Mouse (Mus musculus) retina, adult 2 months (tissue): ENCODE measurements around the gene Rb1.

Experiments used
- DNase-seq: peaks from one replicate; pipeline ENCODE4 v3.0.0-alpha.2; 2012; ENCODE audit warnings: low read depth, low spot score

Rb1 gene

GRCm38 (mm10) chr14:73325456-73326381 lies at the start of gene Rb1:
Gene Rb1 (minus strand): TSS chr14:73325822.
- peak; percentile 71 for DNase-seq

GRCm38 (mm10) chr14:73374315-73374890 lies 48.8 kb upstream of the Rb1 start:
- no peak for DNase-seq

GRCm38 (mm10) chr14:73373606-73374005 lies 48.0 kb upstream of the Rb1 start:
- no peak for DNase-seq

GRCm38 (mm10) chr14:73372990-73373389 lies 47.4 kb upstream of the Rb1 start:
- DNase-seq = no peak

- no peak for DNase-seq
These were observed 46.0 kb upstream of the Rb1 start for GRCm38 (mm10) chr14:73371577-73371976.

- DNase-seq = no peak
These were observed 45.2 kb upstream of the Rb1 start for GRCm38 (mm10) chr14:73370695-73371372.

- no peak for DNase-seq
These were observed 44.6 kb upstream of the Rb1 start for GRCm38 (mm10) chr14:73370078-73370670.

GRCm38 (mm10) chr14:73369634-73370033 lies 44.0 kb upstream of the Rb1 start:
- no peak for DNase-seq

- no peak for DNase-seq
These were observed 43.3 kb upstream of the Rb1 start for GRCm38 (mm10) chr14:73368966-73369365.

GRCm38 (mm10) chr14:73368221-73368620 lies 42.6 kb upstream of the Rb1 start:
- DNase-seq = no peak

- no peak for DNase-seq
These were observed 40.7 kb upstream of the Rb1 start for GRCm38 (mm10) chr14:73366278-73366677.

- no peak for DNase-seq
These were observed 38.2 kb upstream of the Rb1 start for GRCm38 (mm10) chr14:73363782-73364181.

GRCm38 (mm10) chr14:73354700-73355099 lies 29.1 kb upstream of the Rb1 start:
- no peak for DNase-seq

GRCm38 (mm10) chr14:73351118-73351517 lies 25.5 kb upstream of the Rb1 start:
- DNase-seq = no peak

GRCm38 (mm10) chr14:73350029-73350428 lies 24.4 kb upstream of the Rb1 start:
- no peak for DNase-seq

- no peak for DNase-seq
These were observed 23.5 kb upstream of the Rb1 start for GRCm38 (mm10) chr14:73349061-73349670.

GRCm38 (mm10) chr14:73347302-73347701 lies 21.7 kb upstream of the Rb1 start:
- no peak for DNase-seq

- DNase-seq = no peak
These were observed 20.0 kb upstream of the Rb1 start for GRCm38 (mm10) chr14:73345614-73346013.

GRCm38 (mm10) chr14:73340051-73340755 lies 14.6 kb upstream of the Rb1 start:
- DNase-seq = no peak

- DNase-seq = no peak
These were observed 14.0 kb upstream of the Rb1 start for GRCm38 (mm10) chr14:73339615-73340014.
